Mouse (Mus musculus) embryonic fibroblast, embryonic 13.5 days (primary cell): ENCODE results near the gene Wdfy1. TPM values are rescaled to one million over a fixed set of nuclear protein-coding genes. Genes with fewer than 3 reads are reported as not detected.
A peak's percentile ranks its signal among the peaks of the same experiment; 100 is the strongest.

Source experiments
- H3K27ac ChIP-seq: 2 replicates; pipeline ENCODE4 v1.5.1; 2012; ENCODE audit warnings: low read length, control low read depth, inconsistent platforms; ENCODE audit not compliant: insufficient read depth
- H3K4me1 ChIP-seq: 2 replicates; pipeline ENCODE4 v1.6.1; 2011; ENCODE audit warnings: low read length; ENCODE audit not compliant: control insufficient read depth, insufficient read depth
- H3K4me3 ChIP-seq: 2 replicates; pipeline ENCODE4 v1.5.1; 2011; ENCODE audit warnings: mild to moderate bottlenecking, control low read depth, low read length; ENCODE audit not compliant: insufficient read depth
- CTCF ChIP-seq: IDR thresholded peaks from 2 replicates; pipeline ENCODE4 v1.5.1; 2011; ENCODE audit warnings: mild to moderate bottlenecking, control low read depth, low read length, moderate library complexity, borderline replicate concordance; ENCODE audit not compliant: insufficient read depth
- POLR2A ChIP-seq: IDR thresholded peaks from 2 replicates; pipeline ENCODE4 v1.6.1; 2011; ENCODE audit warnings: low read depth, mild to moderate bottlenecking, control low read depth, low read length, moderate library complexity
- polyA plus RNA-seq: library from polyadenylated mRNA; stranded (reverse); fragments of >200 nt; gene quantifications from 2 replicates; pipeline ENCODE4 v1.2.4, GENCODE M21; 2011; ENCODE audit warnings: low read depth; ENCODE audit not compliant: missing spikeins, insufficient read length

Wdfy1 gene
- polyA plus RNA-seq, 1 experiment = 76.3 TPM

DNA sequence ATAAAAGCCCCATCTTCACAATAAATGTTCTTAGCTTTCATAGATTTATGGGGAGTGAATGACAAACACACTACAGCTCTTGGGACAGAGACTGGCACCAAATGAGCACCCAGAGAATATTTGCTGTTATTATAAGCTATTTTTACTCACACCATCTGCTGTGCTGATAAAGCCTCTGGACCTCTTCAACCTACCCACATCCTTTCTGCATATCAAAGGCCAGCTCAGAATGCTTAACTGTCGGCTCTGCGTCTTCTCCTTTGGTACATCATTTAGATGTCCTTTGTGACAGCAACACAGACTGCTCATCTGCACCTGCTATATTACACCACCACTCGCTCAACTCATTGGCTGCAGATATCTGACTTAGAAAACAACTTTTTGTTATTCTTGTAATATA lies 21.1 kb upstream of the Wdfy1 start:
- H3K27ac ChIP-seq = no peak overlapping the region
- TF ChIP-seq POLR2A = no peak
- TF ChIP-seq CTCF = no peak

DNA sequence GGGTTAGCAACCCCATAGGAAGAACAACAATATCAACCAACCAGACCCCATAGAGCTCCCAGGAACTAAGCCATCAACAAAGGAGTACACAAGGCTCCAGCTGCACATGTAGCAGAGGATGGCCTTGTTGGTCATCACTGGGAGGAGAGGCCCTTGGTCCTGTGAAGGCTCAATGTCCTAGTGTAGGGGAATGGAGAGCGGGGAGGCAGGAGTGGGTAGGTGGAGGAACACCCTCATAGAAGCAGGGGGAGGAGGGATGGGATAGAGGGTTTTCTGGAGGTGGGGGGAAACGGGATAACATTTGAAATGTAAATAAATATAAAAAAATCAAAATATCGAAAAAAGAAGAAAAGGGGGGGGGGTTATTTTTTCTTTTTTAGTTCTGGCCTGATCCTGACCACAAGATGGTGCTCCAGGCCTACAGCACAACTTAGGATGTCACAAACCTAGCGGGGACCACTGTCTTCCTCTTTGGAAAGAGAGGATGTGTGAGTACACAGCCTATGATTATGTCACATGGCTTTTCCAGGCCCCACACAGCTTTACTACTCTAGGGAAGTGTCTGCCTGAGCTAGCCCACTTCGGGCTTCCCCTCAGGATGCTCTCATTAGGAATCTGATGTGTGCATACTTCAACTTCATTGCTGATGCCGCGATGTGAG lies 10.5 kb upstream of the Wdfy1 start:
- H3K27ac ChIP-seq = no peak overlapping the region
- TF ChIP-seq POLR2A (no peak), CTCF (peak; percentile 53; the same call in 1 of the 2 replicates)
- H3K4me3 ChIP-seq = no peak overlapping the region
- H3K4me1 ChIP-seq = 0 out of 2 replicates have a peak, but pooled peaks cover 2% of the 10 kb centered on the region

More for the DNA sequence above, 21.1 kb upstream of the Wdfy1 start:
- Histone ChIP-seq H3K4me1 (no peaks in the 10 kb centered on the region), H3K4me3 (no peak overlapping the region)

DNA sequence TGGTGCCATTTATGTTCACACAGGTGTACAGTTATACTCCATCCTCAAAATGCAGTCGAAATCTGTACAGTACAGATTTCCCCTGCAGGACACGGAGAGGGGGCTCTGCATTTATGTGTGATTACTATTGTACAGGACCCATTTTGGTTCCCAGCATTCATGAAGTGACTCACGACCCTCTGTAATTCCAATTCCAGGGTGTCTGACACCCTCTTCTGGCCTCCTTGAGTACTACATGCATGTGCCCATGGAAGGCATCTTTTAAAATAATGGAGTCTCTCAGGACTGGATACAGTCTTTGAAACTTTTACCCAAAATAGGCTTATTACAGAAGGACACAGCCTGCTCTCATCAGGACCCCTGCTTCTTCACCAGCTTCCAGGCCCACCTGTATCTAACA lies 6.5 kb upstream of the Wdfy1 start:
- no peak overlapping the region for H3K27ac ChIP-seq
- no peak overlapping the region for H3K4me3 ChIP-seq
- TF ChIP-seq POLR2A (no peak), CTCF (no peak)
- no peaks in the 10 kb centered on the region for H3K4me1 ChIP-seq

DNA sequence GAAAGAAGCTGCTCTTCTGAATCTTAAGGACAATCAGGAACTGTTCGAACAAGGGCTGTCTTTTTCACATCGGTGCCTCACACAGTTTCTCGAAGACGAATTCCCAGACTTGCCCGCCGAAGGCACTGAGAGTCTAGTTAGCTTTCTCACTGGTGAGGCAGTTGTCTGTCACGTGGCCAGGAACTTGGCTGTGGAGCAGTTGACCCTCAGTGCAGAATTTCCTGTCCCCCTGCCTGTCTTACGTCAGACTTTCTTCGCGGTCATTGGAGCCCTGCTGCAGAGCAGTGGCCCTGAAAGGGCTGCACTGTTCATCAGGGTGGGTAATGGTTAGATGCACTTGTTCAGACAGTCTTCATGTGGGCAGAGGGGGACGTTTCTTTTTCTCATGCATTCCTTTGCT lies 2.1 kb upstream of the Wdfy1 start:
- H3K27ac ChIP-seq = no peak overlapping the region
- no peak overlapping the region for H3K4me3 ChIP-seq
- TF ChIP-seq CTCF = no peak
- no peak for TF ChIP-seq POLR2A
- no peaks in the 10 kb centered on the region for H3K4me1 ChIP-seq

GRCm38 (mm10) chr1:79774164-79774780 lies 1.7 kb downstream of the Wdfy1 start:
- TF ChIP-seq POLR2A (no peak), CTCF (no peak)
- no peaks in the 10 kb centered on the region for H3K4me1 ChIP-seq
- H3K4me3 ChIP-seq = no peak overlapping the region

GRCm38 (mm10) chr1:79768231-79768630 lies 7.7 kb downstream of the Wdfy1 start:
- no peak for TF ChIP-seq POLR2A
- H3K27ac ChIP-seq = no peak overlapping the region
- no peak overlapping the region for H3K4me3 ChIP-seq
- H3K4me1 ChIP-seq = no peaks in the 10 kb centered on the region

More at GRCm38 (mm10) chr1:79774164-79774780, 1.7 kb downstream of the Wdfy1 start:
- no peak overlapping the region for H3K27ac ChIP-seq

DNA sequence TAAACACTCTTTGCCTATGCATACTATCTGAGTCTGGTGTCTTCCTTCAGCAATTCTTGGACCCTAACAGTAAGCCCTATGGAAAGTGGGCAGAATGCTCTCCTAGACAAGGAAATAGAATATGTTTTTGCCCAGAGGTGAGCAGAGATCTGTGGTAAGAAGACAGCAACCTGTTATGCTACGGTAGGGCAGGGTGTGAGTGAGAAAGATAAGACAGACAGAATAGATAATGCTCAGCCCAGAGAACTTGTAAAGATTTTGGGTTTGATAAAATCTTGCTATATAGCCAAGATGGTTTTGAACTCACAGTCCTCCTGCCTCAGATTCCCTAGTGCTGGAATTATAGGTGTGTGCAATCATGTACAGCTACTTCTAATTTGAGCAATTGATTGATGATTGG lies 11.5 kb downstream of the Wdfy1 start:
- H3K27ac ChIP-seq = no peak overlapping the region
- H3K4me1 ChIP-seq = 0 out of 2 replicates have a peak, but pooled peaks cover 3% of the 10 kb centered on the region
- no peak for TF ChIP-seq POLR2A
- no peak for TF ChIP-seq CTCF
- no peak overlapping the region for H3K4me3 ChIP-seq

DNA sequence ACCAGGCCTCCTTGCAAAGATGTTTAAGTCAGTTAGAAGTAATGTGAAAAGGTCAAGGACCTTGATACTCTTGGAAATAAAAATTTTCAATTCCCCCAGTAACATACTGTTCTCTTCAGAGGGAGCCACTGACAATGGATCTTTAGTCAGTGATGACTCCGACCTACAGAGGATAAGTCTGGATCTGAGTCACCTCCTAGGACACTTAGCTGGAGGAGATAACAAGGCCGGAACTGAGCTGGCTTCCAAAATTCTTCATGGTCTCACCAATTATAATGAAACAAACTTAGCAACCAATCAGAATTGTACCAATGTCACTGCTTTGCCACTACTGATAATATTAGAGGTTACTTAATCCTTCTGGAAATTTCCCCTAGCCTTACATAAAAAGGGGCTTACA lies 11.9 kb downstream of the Wdfy1 start:
- no peak for TF ChIP-seq POLR2A
- no peak for TF ChIP-seq CTCF
- no peak overlapping the region for H3K4me3 ChIP-seq
- H3K4me1 ChIP-seq = 0 out of 2 replicates have a peak, but pooled peaks cover 3% of the 10 kb centered on the region
- no peak overlapping the region for H3K27ac ChIP-seq

DNA sequence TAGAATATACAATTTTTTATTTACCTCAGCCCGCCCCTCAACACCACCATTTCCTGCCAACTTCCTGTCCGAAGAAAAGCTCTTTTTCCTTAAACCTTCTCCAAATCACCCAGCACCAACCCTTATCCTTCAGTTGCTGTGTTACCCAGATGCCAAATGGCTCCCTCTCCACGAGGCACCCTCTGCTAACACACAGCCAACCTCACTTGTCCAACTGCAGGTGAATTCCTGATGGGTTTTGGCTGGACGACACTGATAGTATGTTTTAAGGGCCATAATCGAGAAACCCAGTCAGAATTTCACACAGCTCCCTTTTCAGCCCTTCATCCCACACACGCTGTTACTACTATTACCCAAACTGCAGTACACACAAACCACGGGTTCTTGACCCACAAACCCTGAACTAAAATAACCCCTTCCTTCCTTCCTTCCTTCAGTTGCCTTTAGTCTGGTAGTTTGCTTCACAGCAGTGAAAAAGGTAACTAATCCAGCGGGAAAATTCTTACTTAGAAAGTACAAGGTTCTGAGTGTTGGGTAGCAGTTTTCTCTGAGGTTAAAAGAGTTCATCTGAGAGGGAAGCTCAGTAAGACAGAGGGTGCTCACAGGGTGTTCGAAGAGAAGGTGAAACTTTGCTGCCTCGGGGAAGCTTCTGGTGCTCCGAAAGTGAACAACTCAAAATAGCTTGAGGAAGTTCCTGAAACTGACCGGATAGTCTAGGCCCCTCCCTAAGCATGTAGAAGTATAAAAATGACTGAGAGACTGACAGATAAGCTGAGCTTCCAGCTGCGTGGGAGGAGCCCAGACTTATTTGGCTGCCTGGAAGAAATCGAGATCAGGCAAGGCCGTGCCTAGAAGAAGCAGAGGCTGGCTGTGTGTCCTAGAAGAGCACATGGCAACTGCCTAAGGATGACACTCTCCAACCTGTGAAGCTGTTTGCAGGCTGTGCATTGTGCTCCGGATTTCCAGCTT lies 13.4 kb downstream of the Wdfy1 start:
- peaks cover 6% of the 10 kb centered on the region; the same call in 1 of the 2 replicates for H3K4me1 ChIP-seq
- H3K27ac ChIP-seq = no peak overlapping the region
- no peak overlapping the region for H3K4me3 ChIP-seq
- TF ChIP-seq POLR2A (no peak), CTCF (no peak)
